Mouse (Mus musculus): Measurements from ENCODE around the gene Mgl2. TPM values are rescaled to one million over a fixed set of nuclear protein-coding genes. Genes with fewer than 3 reads are reported as not detected.

The Mgl2 gene
- polyA plus RNA-seq, 2 experiments from 2014 or later: not detected

- ATAC-seq: no peak
Measured at GRCm38 (mm10) chr11:70171181-70171580, 41.1 kb downstream of the Mgl2 start.

- ATAC-seq: no peak
Measured at GRCm38 (mm10) chr11:70171847-70172246, 41.7 kb downstream of the Mgl2 start.

- no peak for ATAC-seq
Measured at GRCm38 (mm10) chr11:70172298-70172697, 42.2 kb downstream of the Mgl2 start.

GRCm38 (mm10) chr11:70174491-70174890 is 44.4 kb downstream of the Mgl2 start:
- no peak for ATAC-seq

- ATAC-seq: no peak
Measured at GRCm38 (mm10) chr11:70177647-70178046, 47.5 kb downstream of the Mgl2 start.

GRCm38 (mm10) chr11:70178311-70178710 is 48.2 kb downstream of the Mgl2 start:
- no peak for ATAC-seq

- no peak for ATAC-seq
Measured at GRCm38 (mm10) chr11:70178756-70179155, 48.6 kb downstream of the Mgl2 start.

GRCm38 (mm10) chr11:70179401-70179800 is 49.3 kb downstream of the Mgl2 start:
- no peak for ATAC-seq

GRCm38 (mm10) chr11:70180496-70180895 is 50.4 kb downstream of the Mgl2 start:
- ATAC-seq: no peak

GRCm38 (mm10) chr11:70185120-70185519 is 55.0 kb downstream of the Mgl2 start:
- no peak for ATAC-seq

Other genes with a start within 250 kb of the Mgl2 start
- 1 to 10 TPM in 1 of 2 experiments, not detected in 1; 1.1 TPM for gene Kctd11, start 248.9 kb upstream of the Mgl2 start, polyA plus RNA-seq (2017; shearing (Covaris generic))
- 100 to 1,000 TPM; 256 to 383 TPM for gene Acap1, start 234.8 kb upstream of the Mgl2 start, polyA plus RNA-seq (2017; shearing (Covaris generic))
- 1 to 10 TPM; 1.6 to 2.0 TPM for gene 2810408A11Rik, start 229.3 kb upstream of the Mgl2 start, polyA plus RNA-seq (2017; shearing (Covaris generic))
- gene Neurl4, start 229.3 kb upstream of the Mgl2 start, polyA plus RNA-seq (2017; shearing (Covaris generic)): 1 to 10 TPM; 8.3 to 9.1 TPM
- gene Gps2, start 216.4 kb upstream of the Mgl2 start, polyA plus RNA-seq (2017; shearing (Covaris generic)): 100 to 1,000 TPM; 120 to 134 TPM
- gene Eif5a, start 208.4 kb upstream of the Mgl2 start, polyA plus RNA-seq (2017; shearing (Covaris generic)): 1,000 to 10,000 TPM; 1,067 to 1,377 TPM
- not detected for gene Ybx2, start 194.5 kb upstream of the Mgl2 start, polyA plus RNA-seq (2017; shearing (Covaris generic))
- not detected for gene Slc2a4, start 182.1 kb upstream of the Mgl2 start, polyA plus RNA-seq (2017; shearing (Covaris generic))
- not detected for gene Cldn7, start 165.6 kb upstream of the Mgl2 start, polyA plus RNA-seq (2017; shearing (Covaris generic))
- 10 to 100 TPM; 21.1 to 25.4 TPM for gene Ctdnep1, start 149.2 kb upstream of the Mgl2 start, polyA plus RNA-seq (2017; shearing (Covaris generic))
- 10 to 100 TPM; 69.7 to 79.3 TPM for gene Elp5, start 147.8 kb upstream of the Mgl2 start, polyA plus RNA-seq (2017; shearing (Covaris generic))
- gene Gabarap, start 139.2 kb upstream of the Mgl2 start, polyA plus RNA-seq (2017; shearing (Covaris generic)): 100 to 1,000 TPM; 282 to 355 TPM
- gene Phf23, start 134.6 kb upstream of the Mgl2 start, polyA plus RNA-seq (2017; shearing (Covaris generic)): 10 to 100 TPM; 41.3 to 43.5 TPM
- gene Dvl2, start 129.7 kb upstream of the Mgl2 start, polyA plus RNA-seq (2017; shearing (Covaris generic)): 1 to 10 TPM; 4.0 to 4.6 TPM
- 100 to 1,000 TPM; 124 to 181 TPM for gene Acadvl, start 114.9 kb upstream of the Mgl2 start, polyA plus RNA-seq (2017; shearing (Covaris generic))
- gene Dlg4, start 113.4 kb upstream of the Mgl2 start, polyA plus RNA-seq (2017; shearing (Covaris generic)): 10 to 100 TPM in 1 of 2 experiments, 1 to 10 TPM in 1; 9.4 to 17.1 TPM
- gene Asgr1, start 76.2 kb upstream of the Mgl2 start, polyA plus RNA-seq (2017; shearing (Covaris generic)): not detected
- gene Asgr2, start 37.7 kb upstream of the Mgl2 start, polyA plus RNA-seq (2017; shearing (Covaris generic)): not detected
- not detected for gene Clec10a, start 25.9 kb downstream of the Mgl2 start, polyA plus RNA-seq (2017; shearing (Covaris generic))
- not detected for gene Slc16a11, start 82.4 kb downstream of the Mgl2 start, polyA plus RNA-seq (2017; shearing (Covaris generic))
- gene Slc16a13, start 90.7 kb downstream of the Mgl2 start, polyA plus RNA-seq (2017; shearing (Covaris generic)): 1 to 10 TPM; 2.7 to 3.9 TPM
- under 1 TPM; 0.31 to 0.56 TPM for gene Bcl6b, start 99.5 kb downstream of the Mgl2 start, polyA plus RNA-seq (2017; shearing (Covaris generic))
- gene 0610010K14Rik, start 107.6 kb downstream of the Mgl2 start, polyA plus RNA-seq (2017; shearing (Covaris generic)): 100 to 1,000 TPM; 123 to 141 TPM
- 1 to 10 TPM; 3.3 to 5.3 TPM for gene Gm21988, start 109.5 kb downstream of the Mgl2 start, polyA plus RNA-seq (2017; shearing (Covaris generic))
- 100 to 1,000 TPM; 218 TPM for gene Rnasek, start 109.5 kb downstream of the Mgl2 start, polyA plus RNA-seq (2017; shearing (Covaris generic))
- under 1 TPM in 1 of 2 experiments, not detected in 1; 0.31 TPM for gene Alox12, start 125.0 kb downstream of the Mgl2 start, polyA plus RNA-seq (2017; shearing (Covaris generic))
- gene Alox12e, start 192.3 kb downstream of the Mgl2 start, polyA plus RNA-seq (2017; shearing (Covaris generic)): not detected
- gene Alox15, start 221.7 kb downstream of the Mgl2 start, polyA plus RNA-seq (2017; shearing (Covaris generic)): not detected

All from CD4-positive, CD25-positive, alpha-beta regulatory T cell, adult 4 months (primary cell).